Mouse (Mus musculus): ENCODE results near the gene Mesp2.
"Not testable (repeated sequence)": the region's sequence is repeated elsewhere in the genome, so short reads cannot be mapped to it uniquely, and the experiment has no call there.

Mesp2 gene

DNA sequence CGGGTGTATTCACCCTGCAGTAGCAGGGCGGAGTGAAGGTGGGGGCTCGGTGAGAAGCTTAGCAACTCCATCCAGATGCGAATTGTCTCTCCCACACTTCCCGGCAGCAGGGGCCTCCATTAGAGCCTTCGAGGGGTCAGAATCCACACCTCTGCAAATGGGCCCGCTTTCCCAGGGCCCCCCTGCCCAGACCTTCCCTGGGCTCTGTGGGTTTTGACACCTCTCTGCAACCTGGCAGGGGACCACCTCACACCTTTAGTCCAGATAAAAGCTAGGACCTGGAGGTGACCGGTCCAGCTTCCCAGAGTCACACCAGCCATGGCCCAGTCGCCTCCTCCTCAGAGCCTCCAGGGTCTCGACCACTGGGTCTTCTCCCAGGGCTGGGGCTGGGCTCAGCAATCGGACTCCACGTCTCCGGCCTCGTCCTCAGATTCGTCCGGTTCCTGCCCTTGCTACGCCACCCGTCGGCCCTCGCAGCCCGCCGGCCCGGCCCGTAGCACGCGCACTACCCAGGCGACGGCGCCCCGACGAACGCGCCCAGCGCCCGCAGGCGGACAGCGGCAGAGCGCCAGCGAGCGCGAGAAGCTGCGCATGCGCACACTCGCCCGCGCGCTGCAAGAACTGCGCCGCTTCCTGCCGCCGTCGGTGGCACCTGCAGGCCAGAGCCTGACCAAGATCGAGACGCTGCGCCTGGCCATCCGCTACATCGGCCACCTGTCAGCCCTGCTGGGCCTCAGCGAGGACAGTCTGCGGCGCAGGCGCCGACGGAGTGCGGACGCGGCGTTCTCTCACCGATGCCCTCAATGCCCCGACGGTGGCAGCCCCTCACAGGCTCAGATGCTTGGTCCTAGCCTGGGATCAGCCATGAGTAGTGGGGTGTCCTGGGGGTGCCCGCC, at the start of gene Mesp2:
Gene Mesp2 (plus strand): TSS at position 117 of the 896 bp plus-strand sequence.
- peak; percentile 75 to 84 for DNase-seq (ENCODE audit: low spot score in 2 of 2)

DNA sequence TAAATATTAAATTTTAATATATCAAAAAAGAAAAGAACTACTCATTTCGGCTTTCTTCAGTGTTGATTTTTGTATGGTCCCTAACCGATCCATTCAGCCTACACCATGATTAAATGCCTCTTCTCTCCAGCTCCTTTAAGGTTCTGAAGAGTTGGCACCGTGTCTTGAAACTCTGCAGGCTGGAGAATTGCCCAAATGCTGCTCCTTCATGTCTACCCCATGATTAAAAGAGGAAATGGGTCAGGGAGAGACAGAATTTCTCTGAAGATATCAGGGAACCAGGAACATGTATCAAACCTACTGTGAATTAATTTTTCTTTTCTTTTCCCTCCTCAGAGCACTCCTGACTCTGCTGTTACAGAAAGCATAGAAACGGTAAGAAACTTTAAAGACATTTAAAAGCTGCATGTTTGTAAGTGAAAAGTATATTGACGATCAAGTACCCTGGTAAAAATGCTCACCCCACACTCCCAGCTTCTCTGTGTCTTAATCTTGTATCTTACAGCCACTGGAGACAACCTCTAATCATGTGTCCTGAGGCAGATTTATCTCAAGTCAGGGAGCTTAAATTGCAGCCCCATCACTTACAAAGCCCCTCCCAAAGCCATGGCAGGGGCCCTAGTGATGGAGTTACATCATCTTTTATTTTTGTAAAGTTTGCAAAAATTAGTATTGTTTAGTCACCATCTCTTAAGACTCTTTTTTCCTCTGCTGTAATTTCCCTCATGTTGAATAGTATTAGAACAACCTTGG, 49.2 kb upstream of the Mesp2 start:
- DNase-seq (ENCODE audit: low spot score in 2 of 2) = no peak

DNA sequence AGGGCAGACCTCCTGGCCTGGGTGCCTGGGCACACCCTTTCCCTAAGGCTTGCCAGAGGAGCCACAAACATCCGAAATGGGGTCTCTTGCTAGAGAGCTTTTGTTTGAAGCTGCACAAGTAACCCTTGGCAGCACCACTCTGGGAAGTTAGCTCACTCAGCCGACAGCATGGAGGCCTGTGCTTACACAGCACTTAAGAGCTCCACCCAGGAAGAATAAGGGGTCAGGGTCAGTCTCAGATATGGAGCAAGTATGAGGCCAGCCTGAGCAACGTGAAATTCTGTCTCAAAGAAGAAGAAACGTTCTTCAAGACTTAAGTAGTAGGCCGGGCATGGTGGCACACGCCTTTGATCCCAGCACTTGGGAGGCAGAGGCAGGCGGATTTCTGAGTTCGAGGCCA, 48.4 kb upstream of the Mesp2 start:
- no peak for DNase-seq (ENCODE audit: low spot score in 2 of 2)

DNA sequence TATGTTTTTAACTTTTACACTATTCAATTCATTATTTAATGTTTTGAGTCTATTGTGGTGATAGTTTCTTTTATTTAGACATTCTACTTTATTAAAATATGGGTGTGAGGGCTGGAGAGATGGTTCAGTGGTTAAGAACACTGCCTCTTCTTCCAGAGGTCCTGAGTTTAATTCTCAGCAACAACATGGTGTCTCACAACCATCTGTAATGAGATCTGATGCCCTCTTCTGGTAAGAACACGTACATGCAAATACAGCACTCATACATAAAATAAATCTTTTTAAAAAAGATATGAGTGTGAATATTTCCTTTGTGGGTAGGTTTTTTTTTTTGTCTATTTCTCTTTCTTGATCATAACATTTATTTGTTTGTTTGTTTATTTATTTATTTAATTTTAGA, 44.5 kb upstream of the Mesp2 start:
- DNase-seq (ENCODE audit: low spot score in 2 of 2) = no peak

GRCm38 (mm10) chr7:79769664-79770063, 40.9 kb upstream of the Mesp2 start:
- no peak for DNase-seq (ENCODE audit: low spot score in 2 of 2)

GRCm38 (mm10) chr7:79771561-79772512, 38.7 kb upstream of the Mesp2 start:
- DNase-seq (ENCODE audit: low spot score in 2 of 2) = peak in 1 of 2 experiments; percentile 35

GRCm38 (mm10) chr7:79780647-79781626, 29.6 kb upstream of the Mesp2 start:
- peak; percentile 69 to 77 for DNase-seq (ENCODE audit: low spot score in 2 of 2)

DNA sequence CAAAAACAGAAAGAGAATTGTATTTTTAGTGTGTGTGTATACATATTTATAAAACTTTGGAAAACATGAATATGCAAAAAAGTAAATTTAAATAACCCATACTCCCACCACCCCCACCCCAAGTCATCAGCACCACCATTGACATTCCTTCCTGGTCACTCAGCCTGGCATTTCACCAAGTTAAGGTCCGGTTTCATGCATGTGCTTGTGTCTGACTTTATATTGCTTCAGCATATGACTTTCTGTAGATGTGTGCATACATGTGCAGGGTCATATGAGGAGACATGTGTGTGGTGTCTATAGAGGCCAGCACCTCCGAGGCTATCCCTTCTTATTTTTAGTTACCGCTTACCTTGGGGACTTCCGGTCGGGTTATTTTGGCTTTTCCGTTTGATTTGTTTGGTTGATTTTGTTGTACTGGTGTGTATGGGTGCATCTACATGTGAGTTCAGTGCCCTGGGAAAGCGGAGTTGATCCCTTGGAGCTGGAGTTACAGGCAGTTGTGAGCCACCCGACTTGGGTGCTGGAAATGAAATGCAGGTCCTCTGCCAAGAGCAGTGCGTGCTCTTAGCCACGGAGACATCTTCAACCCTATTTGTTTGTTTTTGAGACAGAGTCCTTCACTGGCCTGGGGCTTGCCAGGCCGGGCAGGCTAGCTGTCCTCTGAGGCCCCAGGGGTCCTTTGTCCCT, 28.6 kb upstream of the Mesp2 start:
- no peak for DNase-seq (ENCODE audit: low spot score in 2 of 2)

DNA sequence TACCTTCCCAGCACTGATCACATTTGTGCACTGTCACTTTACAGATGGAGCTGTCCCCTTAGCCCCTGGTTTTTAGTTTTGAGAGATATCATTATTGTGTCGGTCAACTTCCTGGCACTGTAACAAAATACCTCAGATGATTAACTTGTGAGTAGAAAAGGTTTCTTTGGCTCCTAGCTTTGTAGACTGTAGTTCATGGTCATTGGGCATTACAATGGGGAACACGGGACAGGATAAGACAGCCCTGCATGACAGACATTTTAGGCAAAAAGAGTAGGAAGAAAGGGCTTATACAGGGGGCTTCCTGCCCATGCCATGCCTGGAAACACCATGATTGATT, 28.0 kb upstream of the Mesp2 start:
- no peak for DNase-seq (ENCODE audit: low spot score in 2 of 2)

GRCm38 (mm10) chr7:79786295-79786694, 24.2 kb upstream of the Mesp2 start:
- peak; percentile 55 to 78 for DNase-seq (ENCODE audit: low spot score in 2 of 2)

GRCm38 (mm10) chr7:79789812-79790211, 20.7 kb upstream of the Mesp2 start:
- not testable (repeated sequence) for DNase-seq (ENCODE audit: low spot score in 2 of 2)

DNA sequence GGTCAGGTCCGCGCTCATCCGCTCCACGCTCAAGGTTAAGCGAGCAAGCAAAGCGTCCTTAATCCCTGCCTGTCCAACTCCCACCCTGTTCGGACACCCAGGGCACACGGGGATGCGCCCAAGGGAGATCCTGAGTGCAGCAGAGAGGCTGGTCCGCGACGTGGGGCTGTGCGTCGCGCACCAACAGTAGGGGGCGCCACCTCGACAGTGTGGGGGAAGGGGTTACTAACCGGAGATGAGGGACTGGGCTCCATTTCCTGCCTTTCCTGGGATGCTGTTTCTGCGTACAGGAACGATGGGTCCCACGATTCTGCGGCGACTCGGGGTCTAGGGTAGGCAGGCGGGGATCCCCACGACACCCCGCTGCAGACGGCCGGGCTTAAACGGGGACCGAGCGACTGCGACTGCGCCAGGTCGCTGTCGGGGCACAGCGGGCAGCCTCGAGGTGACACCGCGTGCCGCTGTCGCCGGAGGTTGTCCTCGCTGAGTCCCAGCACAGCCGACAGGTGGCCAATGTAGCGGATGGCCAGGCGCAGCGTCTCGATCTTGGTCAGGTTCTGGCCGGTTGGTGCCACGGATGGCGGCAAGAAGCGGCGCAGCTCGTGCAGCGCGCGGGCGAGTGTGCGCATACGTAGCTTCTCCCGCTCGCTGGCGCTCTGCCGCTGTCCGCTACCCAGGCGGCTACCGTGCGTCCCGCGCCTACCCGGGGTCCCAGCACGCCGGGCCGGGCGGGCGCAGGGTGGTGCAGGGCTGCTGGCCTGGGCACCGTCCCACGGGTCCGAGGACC, 17.7 kb upstream of the Mesp2 start:
- peak; percentile 43 to 46 for DNase-seq (ENCODE audit: low spot score in 2 of 2)

GRCm38 (mm10) chr7:79793688-79794087, 16.8 kb upstream of the Mesp2 start, which contains the start of gene Mesp1:
Mesp1 (minus strand) TSS chr7:79793788.
- no peak for DNase-seq (ENCODE audit: low spot score in 2 of 2)

GRCm38 (mm10) chr7:79798606-79799005, 11.9 kb upstream of the Mesp2 start:
- DNase-seq (ENCODE audit: low spot score in 2 of 2) = no peak

DNA sequence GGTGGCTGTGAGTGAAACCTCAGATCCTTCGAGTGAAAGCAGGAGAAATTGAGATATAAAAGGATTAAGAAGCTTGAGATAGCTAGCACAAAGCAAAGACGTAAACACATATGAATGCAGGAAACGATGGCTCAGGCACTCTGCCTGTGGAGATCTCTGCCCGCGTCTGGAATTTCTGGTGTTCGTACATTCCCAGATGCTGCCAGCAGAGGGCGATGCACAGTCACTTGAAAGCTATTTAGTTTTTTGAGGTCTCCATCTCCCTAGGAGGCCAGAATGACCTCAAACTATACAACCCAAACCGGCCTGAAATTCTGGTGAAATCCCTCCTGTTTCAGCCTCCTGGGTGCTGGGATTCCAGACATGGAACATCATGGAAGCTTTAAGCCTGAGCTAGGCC, 11.5 kb upstream of the Mesp2 start:
- peak; percentile 74 to 85 for DNase-seq (ENCODE audit: low spot score in 2 of 2)

DNA sequence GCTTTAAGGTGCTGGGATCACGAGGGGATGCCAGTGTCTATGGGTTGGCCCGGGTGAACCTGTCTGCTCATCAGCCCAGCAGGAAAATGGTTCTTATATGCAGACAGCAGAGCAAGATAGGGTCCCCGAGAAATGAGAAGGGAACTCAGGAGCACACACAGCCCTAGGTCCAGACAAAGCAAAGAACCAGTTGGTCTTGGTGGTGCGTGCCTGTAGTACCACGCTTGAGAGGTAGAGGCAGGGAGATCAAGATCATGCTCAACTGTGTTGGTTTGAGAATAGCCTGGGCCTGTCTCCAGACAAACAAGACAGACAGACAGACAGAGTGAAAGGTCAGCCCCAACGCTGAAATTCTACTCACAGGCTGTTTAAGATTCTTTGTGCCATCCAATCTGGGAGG, 11.0 kb upstream of the Mesp2 start:
- DNase-seq (ENCODE audit: low spot score in 2 of 2) = no peak

DNA sequence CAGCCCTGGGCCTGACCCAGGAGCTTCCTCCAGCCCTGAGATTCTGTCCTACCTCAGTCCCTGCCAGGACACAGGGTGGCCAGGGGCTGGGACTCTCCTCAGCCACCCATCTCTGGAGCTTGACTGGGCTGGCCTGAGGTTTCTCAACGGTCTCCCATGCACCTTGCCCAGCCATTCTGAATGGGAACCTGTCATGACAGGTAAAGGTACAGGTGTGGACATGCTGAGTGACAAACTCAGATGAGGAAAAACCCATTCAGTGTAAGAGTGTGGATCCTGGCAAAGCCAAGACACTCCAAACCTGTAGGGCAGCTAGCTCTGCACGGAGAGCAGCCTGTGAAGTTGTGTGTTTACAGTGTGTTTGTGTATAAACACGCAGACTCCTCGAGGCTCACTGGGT, 10.2 kb upstream of the Mesp2 start:
- no peak for DNase-seq (ENCODE audit: low spot score in 2 of 2)

GRCm38 (mm10) chr7:79801391-79801790, 9.1 kb upstream of the Mesp2 start:
- no peak for DNase-seq (ENCODE audit: low spot score in 2 of 2)

GRCm38 (mm10) chr7:79802037-79802436, 8.5 kb upstream of the Mesp2 start:
- DNase-seq (ENCODE audit: low spot score in 2 of 2) = no peak
